In the genomic region with DNA sequence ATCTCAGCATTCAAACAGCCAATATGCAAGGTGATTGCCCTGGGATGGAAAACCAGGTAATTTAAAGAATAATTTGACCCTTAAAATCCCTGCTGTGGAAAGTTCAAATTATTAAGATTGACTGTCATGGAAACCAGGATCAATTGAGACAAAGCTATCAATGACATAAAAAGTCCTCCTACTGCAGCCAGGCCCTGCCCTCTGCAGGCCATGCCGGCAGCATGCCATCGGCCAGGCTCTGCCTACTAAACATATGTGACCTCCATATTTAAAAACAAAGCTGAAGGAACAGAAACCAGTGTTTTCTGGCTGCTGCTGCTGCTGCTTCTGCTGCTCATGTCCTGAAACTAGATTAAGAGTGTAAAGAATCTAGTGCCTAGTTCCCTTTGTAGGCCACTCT, we compare ENCODE assay signal across 19 mouse cellular contexts.
DNase-seq lines count a peak whose midpoint lies in the region; ATAC-seq and TF ChIP-seq lines count a peak whose summit lies in the region.
"Had no signal": no experiment of that assay in that cellular context is flagged by ENCODE, and none has a peak within 500 bp of the region (broad histone marks: within the 10 kb centered on the region; RNA-seq: fewer than 3 reads in every experiment).

No protein-coding gene starts in this region.

- H3K4me1 ChIP-seq in heart, postnatal 0 days (ENCODE audit: control insufficient read depth, insufficient read depth) = no peaks in the 10 kb centered on the region
- H3K4me1 ChIP-seq in heart, embryonic 12.5 days (replicated peaks) = no peaks in the 10 kb centered on the region
- H3K4me1 ChIP-seq in lung, embryonic 14.5 days (ENCODE audit: insufficient read depth) = no peaks in the 10 kb centered on the region
- H3K4me1 ChIP-seq in midbrain, embryonic 14.5 days (ENCODE audit: control insufficient read depth, insufficient read depth, low read length) = peaks cover 6% of the 10 kb centered on the region; the same call in 1 of the 2 replicates
- H3K4me1 ChIP-seq: heart, embryonic 15.5 days; kidney, embryonic 15.5 days had no signal

- no peak for DNase-seq in heart, postnatal 0 days (ENCODE audit: low spot score)
- DNase-seq in lung, embryonic 14.5 days = no peak
- DNase-seq in lung, adult 18-20 months = no peak
- peak; percentile 36 for DNase-seq in embryo, embryonic 11 days
- peak; percentile 46 for DNase-seq in midbrain, embryonic 14.5 days
- no peak for DNase-seq in kidney, postnatal 36 days
- no peak for DNase-seq in cerebellum, adult 11 months
- DNase-seq: adrenal gland, adult 2 months; cerebellum, postnatal 14 days; lung, adult 2 months; lung, postnatal 36 days; right cerebral cortex, postnatal 25 days; thymus, adult 18-20 months; thymus, postnatal 4 days had no signal

- H3K4me3 ChIP-seq in heart, postnatal 0 days (ENCODE audit: low read depth, low read length) = no peak overlapping the region
- H3K4me3 ChIP-seq in heart, embryonic 12.5 days = no peak overlapping the region
- no peak overlapping the region for H3K4me3 ChIP-seq in lung, embryonic 14.5 days (ENCODE audit: low read depth, low read length)
- no peak overlapping the region for H3K4me3 ChIP-seq in midbrain, embryonic 14.5 days (replicated peaks; ENCODE audit: low read depth, low read length)
- H3K4me3 ChIP-seq: embryonic facial prominence, embryonic 12.5 days; heart, embryonic 15.5 days; kidney, embryonic 15.5 days had no signal

- peak; percentile 17; the same call in 1 of the 2 replicates for TF ChIP-seq CTCF in heart, postnatal 0 days (IDR thresholded peaks at IDR 0.05; ENCODE audit: low read depth)
- TF ChIP-seq CTCF in lung, embryonic 14.5 days (IDR thresholded peaks at IDR 0.05; ENCODE audit: low read depth) = peak; percentile 31

- no peaks in the 10 kb centered on the region for H3K36me3 ChIP-seq in heart, postnatal 0 days (replicated peaks; ENCODE audit: control insufficient read depth, insufficient read depth, low read length)
- H3K36me3 ChIP-seq in heart, embryonic 12.5 days = no peaks in the 10 kb centered on the region
- no peaks in the 10 kb centered on the region for H3K36me3 ChIP-seq in lung, embryonic 14.5 days (ENCODE audit: insufficient read depth)
- no peaks in the 10 kb centered on the region for H3K36me3 ChIP-seq in midbrain, embryonic 14.5 days (ENCODE audit: control insufficient read depth, insufficient read depth, low read length)
- H3K36me3 ChIP-seq: embryonic facial prominence, embryonic 12.5 days; heart, embryonic 15.5 days; kidney, embryonic 15.5 days had no signal

- no peaks in the 10 kb centered on the region for H3K27me3 ChIP-seq in heart, postnatal 0 days (ENCODE audit: control insufficient read depth, insufficient read depth, low read length)
- no peaks in the 10 kb centered on the region for H3K27me3 ChIP-seq in heart, embryonic 12.5 days (replicated peaks)
- H3K27me3 ChIP-seq in lung, embryonic 14.5 days (ENCODE audit: insufficient read depth, low read length) = no peaks in the 10 kb centered on the region
- H3K27me3 ChIP-seq in midbrain, embryonic 14.5 days (ENCODE audit: control insufficient read depth, insufficient read depth, low read length) = no peaks in the 10 kb centered on the region
- H3K27me3 ChIP-seq: embryonic facial prominence, embryonic 12.5 days; heart, embryonic 15.5 days; kidney, embryonic 15.5 days had no signal

- H3K9me3 ChIP-seq in heart, postnatal 0 days (replicated peaks; ENCODE audit: control insufficient read depth, low read length) = no peaks in the 10 kb centered on the region
- no peaks in the 10 kb centered on the region; the same call in 1 of the 2 replicates for H3K9me3 ChIP-seq in heart, embryonic 12.5 days (replicated peaks)
- H3K9me3 ChIP-seq in lung, embryonic 14.5 days (ENCODE audit: low read depth, low read length) = no peaks in the 10 kb centered on the region
- H3K9me3 ChIP-seq in midbrain, embryonic 14.5 days (ENCODE audit: control insufficient read depth, low read length) = no peaks in the 10 kb centered on the region
- H3K9me3 ChIP-seq: embryonic facial prominence, embryonic 12.5 days; heart, embryonic 15.5 days; kidney, embryonic 15.5 days had no signal

- ATAC-seq in heart, postnatal 0 days (ENCODE audit: insufficient read depth, low read depth) = no peak
- ATAC-seq in heart, embryonic 12.5 days (ENCODE audit: insufficient number of reproducible peaks, low FRiP score) = no peak
- ATAC-seq in lung, embryonic 14.5 days (ENCODE audit: insufficient read depth) = no peak
- no peak for ATAC-seq in midbrain, embryonic 14.5 days (ENCODE audit: low FRiP score, low TSS enrichment)
- ATAC-seq: intestine, embryonic 16.5 days had no signal

- H3K4me2 ChIP-seq in heart, postnatal 0 days (ENCODE audit: low read depth, low read length) = no peak overlapping the region
- H3K4me2 ChIP-seq in heart, embryonic 12.5 days = no peak overlapping the region
- no peak overlapping the region for H3K4me2 ChIP-seq in lung, embryonic 14.5 days
- H3K4me2 ChIP-seq in midbrain, embryonic 14.5 days (ENCODE audit: low read length) = no peak overlapping the region
- H3K4me2 ChIP-seq: embryonic facial prominence, embryonic 12.5 days; heart, embryonic 15.5 days; kidney, embryonic 15.5 days had no signal

- no peak for TF ChIP-seq EP300 in heart, postnatal 0 days (IDR thresholded peaks at IDR 0.05; ENCODE audit: low read depth)

- no peak overlapping the region for H3K9ac ChIP-seq in heart, postnatal 0 days (replicated peaks; ENCODE audit: low read depth, low read length)
- no peak overlapping the region for H3K9ac ChIP-seq in heart, embryonic 12.5 days
- no peak overlapping the region for H3K9ac ChIP-seq in lung, embryonic 14.5 days
- H3K9ac ChIP-seq in midbrain, embryonic 14.5 days (replicated peaks; ENCODE audit: low read length) = no peak overlapping the region
- H3K9ac ChIP-seq: embryonic facial prominence, embryonic 12.5 days; heart, embryonic 15.5 days; kidney, embryonic 15.5 days had no signal

- H3K27ac ChIP-seq in heart, postnatal 0 days (ENCODE audit: low read depth) = no peak overlapping the region
- H3K27ac ChIP-seq in heart, embryonic 12.5 days (ENCODE audit: poor library complexity, severe bottlenecking) = no peak overlapping the region
- no peak overlapping the region for H3K27ac ChIP-seq in lung, embryonic 14.5 days (ENCODE audit: low read depth)
- no peak overlapping the region for H3K27ac ChIP-seq in midbrain, embryonic 14.5 days (replicated peaks; ENCODE audit: low read depth, low read length)
- H3K27ac ChIP-seq: embryonic facial prominence, embryonic 12.5 days; heart, embryonic 15.5 days; kidney, embryonic 15.5 days had no signal

- 66% methylated on average over 2 of the region's 2 CpGs for WGBS in heart, postnatal 0 days
- 72% methylated on average over 2 of the region's 2 CpGs for WGBS in heart, embryonic 12.5 days
- 56% methylated on average over 2 of the region's 2 CpGs for WGBS in lung, embryonic 14.5 days
- whole genome bisulfite sequencing in midbrain, embryonic 14.5 days = 30% methylated on average over 2 of the region's 2 CpGs

Comparison
In these comparisons a context has a peak if more than half of its experiments do, and no peak if none do; other contexts are left out.
1. DNase-seq: peak in embryo, embryonic 11 days (single experiment) and midbrain, embryonic 14.5 days (single experiment); none in heart, postnatal 0 days (single experiment), lung, embryonic 14.5 days (single experiment), lung, adult 18-20 months (0 of 2), kidney, postnatal 36 days (0 of 2) and cerebellum, adult 11 months (single experiment).